In the genomic region with DNA sequence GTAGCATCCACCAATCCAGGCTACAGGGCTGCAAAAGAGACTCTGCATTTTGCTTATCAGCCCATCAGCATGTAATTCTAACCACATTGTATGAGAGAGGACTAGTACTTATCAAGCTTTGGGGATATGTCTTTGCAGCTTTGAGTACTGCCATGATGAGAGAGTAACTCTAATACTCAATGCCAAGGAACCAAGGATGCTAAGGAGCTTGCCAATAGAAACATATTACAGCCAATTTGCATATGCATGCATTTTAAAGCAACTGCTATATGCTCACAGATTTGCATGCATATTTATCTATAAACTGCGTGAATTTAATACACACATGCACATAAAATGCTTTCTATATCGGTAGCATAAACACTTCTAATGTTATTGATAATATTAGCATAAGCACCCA, we compare ENCODE assay signal across 15 mouse cellular contexts.
"Had no signal": no experiment of that assay in that cellular context is flagged by ENCODE, and none has a peak within 500 bp of the region (broad histone marks: within the 10 kb centered on the region; RNA-seq: fewer than 3 reads in every experiment).

No protein-coding gene starts in this region.

- DNase-seq: lung, adult 18-20 months; lung, embryonic 14.5 days; lung, postnatal 10 days; lung, postnatal 4 days; right cerebral cortex, postnatal 14 days; thymus, adult 18-20 months; thymus, postnatal 14 days; thymus, postnatal 36 days had no signal

- H3K9ac ChIP-seq: lung, embryonic 14.5 days; midbrain, embryonic 13.5 days; midbrain, embryonic 15.5 days; neural tube, embryonic 12.5 days; stomach, embryonic 15.5 days had no signal

- H3K27me3 ChIP-seq: megakaryocyte, embryonic 14.5 days; midbrain, embryonic 13.5 days; midbrain, embryonic 15.5 days; neural tube, embryonic 12.5 days; stomach, embryonic 15.5 days had no signal

- H3K27ac ChIP-seq: midbrain, embryonic 13.5 days; midbrain, embryonic 15.5 days; neural tube, embryonic 12.5 days; stomach, embryonic 15.5 days; stomach, postnatal 0 days had no signal

- H3K36me3 ChIP-seq: midbrain, embryonic 13.5 days; midbrain, embryonic 15.5 days; neural tube, embryonic 12.5 days; stomach, embryonic 15.5 days had no signal

- H3K4me2 ChIP-seq: lung, embryonic 14.5 days; midbrain, embryonic 11.5 days; midbrain, embryonic 13.5 days; midbrain, embryonic 15.5 days; neural tube, embryonic 12.5 days; stomach, embryonic 15.5 days had no signal

- H3K4me3 ChIP-seq: megakaryocyte, embryonic 14.5 days; midbrain, embryonic 13.5 days; midbrain, embryonic 15.5 days; neural tube, embryonic 12.5 days; stomach, embryonic 15.5 days had no signal

- ATAC-seq: midbrain, embryonic 13.5 days; midbrain, embryonic 15.5 days had no signal

- H3K9me3 ChIP-seq: megakaryocyte, embryonic 14.5 days; midbrain, embryonic 13.5 days; midbrain, embryonic 15.5 days; neural tube, embryonic 12.5 days; stomach, embryonic 15.5 days had no signal

- H3K4me1 ChIP-seq: megakaryocyte, embryonic 14.5 days; midbrain, embryonic 13.5 days; midbrain, embryonic 15.5 days; neural tube, embryonic 12.5 days; stomach, embryonic 15.5 days had no signal
